Mouse (Mus musculus): ENCODE measurements around the gene Prkcd.

GRCm38 (mm10) chr14:30593279-30594091 lies 32.5 kb downstream of the Prkcd start:
- TF ChIP-seq CTCF (IDR thresholded peaks at IDR 0.05; ENCODE audit: control insufficient read depth, insufficient read depth, insufficient read length) (no peak), MYOD1 (IDR thresholded peaks at IDR 0.05; ENCODE audit: control insufficient read depth, insufficient read length, low read depth) (no peak)
